Mouse (Mus musculus): ENCODE measurements around the gene Rad51ap2. TPM values are rescaled to one million over a fixed set of nuclear protein-coding genes. Genes with fewer than 3 reads are reported as not detected.

Gene Rad51ap2
- polyA plus RNA-seq, 1 experiment from 2014 or later = 1.1 TPM

- Histone ChIP-seq H3K9ac (peak overlapping the region; percentile 59), H3K4me3 (peak overlapping the region; percentile 47), H3K9me3 (peaks cover 1% of the 10 kb centered on the region; the same call in 1 of the 2 replicates), H3K4me2 (peak overlapping the region; percentile 74), H3K4me1 (peaks cover 24% of the 10 kb centered on the region), H3K27ac (no peak overlapping the region), H3K36me3 (no peaks in the 10 kb centered on the region), H3K27me3 (peaks cover 38% of the 10 kb centered on the region)
- no peak for ATAC-seq (ENCODE audit: insufficient number of reproducible peaks, insufficient read depth, low FRiP score, low TSS enrichment, low read depth)
- WGBS = 16% methylated on average over 23 of the region's 23 CpGs
Measured at GRCm38 (mm10) chr12:11437907-11438447, 17.9 kb upstream of the Rad51ap2 start.

- Histone ChIP-seq H3K27ac (no peak overlapping the region), H3K36me3 (no peaks in the 10 kb centered on the region), H3K4me3 (no peak overlapping the region), H3K4me2 (no peak overlapping the region), H3K9ac (no peak overlapping the region), H3K9me3 (no peaks in the 10 kb centered on the region), H3K27me3 (no peaks in the 10 kb centered on the region), H3K4me1 (no peaks in the 10 kb centered on the region; the same call in 1 of the 2 replicates)
- 52% methylated on average over 5 of the region's 5 CpGs for WGBS
- no peak for ATAC-seq (ENCODE audit: insufficient number of reproducible peaks, insufficient read depth, low FRiP score, low TSS enrichment, low read depth)
Measured at GRCm38 (mm10) chr12:11454146-11454545, 1.7 kb upstream of the Rad51ap2 start.

- Histone ChIP-seq H3K36me3 (no peaks in the 10 kb centered on the region), H3K4me3 (peak overlapping the region; percentile 61), H3K9me3 (no peaks in the 10 kb centered on the region), H3K4me1 (no peaks in the 10 kb centered on the region; the same call in 1 of the 2 replicates), H3K27ac (no peak overlapping the region), H3K4me2 (peak overlapping the region; percentile 90), H3K9ac (peak overlapping the region; percentile 79), H3K27me3 (no peaks in the 10 kb centered on the region)
- 3% methylated on average over 11 of the region's 11 CpGs for WGBS
- ATAC-seq (ENCODE audit: insufficient number of reproducible peaks, insufficient read depth, low FRiP score, low TSS enrichment, low read depth) = no peak
Measured at GRCm38 (mm10) chr12:11456213-11456612, 334 bp downstream of the Rad51ap2 start.

GRCm38 (mm10) chr12:11456632-11457031 lies 753 bp downstream of the Rad51ap2 start:
- Histone ChIP-seq H3K4me3 (peak overlapping the region; percentile 61), H3K4me1 (no peaks in the 10 kb centered on the region; the same call in 1 of the 2 replicates), H3K4me2 (peak overlapping the region; percentile 90), H3K27ac (no peak overlapping the region), H3K9ac (no peak overlapping the region), H3K27me3 (no peaks in the 10 kb centered on the region), H3K36me3 (no peaks in the 10 kb centered on the region), H3K9me3 (no peaks in the 10 kb centered on the region)
- 47% methylated on average over 4 of the region's 4 CpGs for WGBS
- no peak for ATAC-seq (ENCODE audit: insufficient number of reproducible peaks, insufficient read depth, low FRiP score, low TSS enrichment, low read depth)

Other genes starting within 250 kb of the Rad51ap2 start
- gene Msgn1, start 247.1 kb upstream of the Rad51ap2 start, polyA plus RNA-seq (2015; fragmentation: Nextera tagmentation; extraction: Ambion mirVana) = not detected in 2 replicates
- 9.3 and 11.7 TPM in 2 replicates for gene Gen1, start 190.3 kb upstream of the Rad51ap2 start, polyA plus RNA-seq (2015; fragmentation: Nextera tagmentation; extraction: Ambion mirVana)
- gene Smc6, start 190.2 kb upstream of the Rad51ap2 start, polyA plus RNA-seq (2015; fragmentation: Nextera tagmentation; extraction: Ambion mirVana) = 161 and 174 TPM in 2 replicates
- gene Vsnl1, start 19.5 kb upstream of the Rad51ap2 start, polyA plus RNA-seq (2015; fragmentation: Nextera tagmentation; extraction: Ambion mirVana) = 2.9 and 5.0 TPM in 2 replicates